Mouse (Mus musculus) mouse embryonic stem cell (cell line): ENCODE data around the gene Phldb2.

Experiments
- in situ Hi-C, 2 experiments: fragments of 300-500 bp; cut with MboI; formaldehyde crosslinking; loops; 1 replicate in 1 of 2; 3 replicates in 1 of 2; pipeline ENCODE4 v1.14.3; 2019 to 2020; ENCODE audit warnings: low sequenced_read_pairs in 2 of 2, low pct_unique_long_range_greater_than_20kb in 1 of 2, mixed read lengths in 1 of 2; ENCODE audit not compliant: unreplicated experiment in 1 of 2

Gene Phldb2

GRCm38 (mm10) chr16:45953394-45953793 lies at the start of gene Phldb2:
TSS of gene Phldb2 (minus strand) at chr16:45953598.
- in situ Hi-C loops: loop anchor here in 1 of 2 experiments (25.0 kb wide), 2 partner anchors 191 to 266 kb away; partner anchors contain the start of gene Tmprss7

GRCm38 (mm10) chr16:46001550-46002166 lies 48.3 kb upstream of the Phldb2 start:
- in situ Hi-C loops: no loop called here

DNA sequence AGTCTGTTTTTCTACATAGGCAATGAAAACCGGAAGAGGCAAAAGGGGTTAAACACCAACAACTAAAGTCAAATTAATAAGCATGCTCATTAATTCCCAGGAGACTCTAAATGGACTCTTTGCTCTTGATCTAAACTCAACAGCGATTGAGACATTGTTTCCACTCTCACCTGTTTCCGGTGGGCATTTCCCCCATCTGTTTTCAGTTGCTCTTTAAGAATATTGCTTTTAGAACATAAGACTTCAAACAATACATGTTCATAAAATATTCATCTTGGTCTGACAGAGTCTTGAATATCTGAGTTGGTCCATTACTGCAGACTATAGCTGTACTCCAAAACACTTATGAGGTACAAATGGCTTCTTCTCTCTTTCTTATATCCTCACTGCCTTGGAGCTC lies 47.6 kb upstream of the Phldb2 start:
- in situ Hi-C loops: no loop called here

DNA sequence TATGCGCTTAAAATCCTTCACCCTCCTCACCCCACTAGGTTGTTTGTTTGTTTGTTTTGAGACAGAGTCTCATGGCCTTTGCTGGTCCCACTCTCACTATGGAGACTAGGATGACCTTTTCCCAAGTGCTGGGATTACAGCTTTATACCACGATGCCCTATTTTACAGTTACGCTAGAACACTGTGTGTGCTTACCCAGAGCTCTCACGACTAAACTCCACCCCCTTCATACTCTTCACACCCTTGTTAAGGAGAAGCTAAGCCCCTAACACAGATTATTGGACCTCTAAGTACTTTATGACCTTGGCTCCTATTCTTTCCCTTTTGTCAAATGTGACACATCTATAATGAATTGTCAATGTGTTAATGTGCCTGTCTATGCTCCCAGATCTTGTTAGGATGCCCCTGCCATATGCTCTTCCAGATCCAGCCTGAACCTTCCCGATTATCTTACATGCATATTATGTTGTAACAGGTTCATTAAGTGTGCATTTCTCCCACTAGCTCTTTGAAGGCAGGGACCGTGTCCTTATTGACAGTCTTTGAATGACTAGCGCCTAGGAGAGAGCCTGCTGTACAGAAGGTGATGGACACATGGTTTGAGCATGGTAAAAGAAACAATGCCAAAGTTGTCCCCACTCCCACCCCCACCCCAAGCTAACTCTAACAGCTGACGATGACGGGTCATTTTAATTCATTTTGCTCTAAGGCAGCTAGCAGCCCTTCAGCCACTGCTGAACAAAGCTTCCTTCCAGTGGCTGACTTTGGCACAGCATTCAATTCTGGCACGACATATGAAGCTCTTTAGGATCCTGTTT lies 46.2 kb upstream of the Phldb2 start:
- in situ Hi-C loops: no loop called here

GRCm38 (mm10) chr16:45998231-45998630 lies 44.8 kb upstream of the Phldb2 start:
- in situ Hi-C loops: no loop called here

GRCm38 (mm10) chr16:45990901-45991676 lies 37.7 kb upstream of the Phldb2 start:
- in situ Hi-C loops: no loop called here

- in situ Hi-C loops: no loop called here
Observed at GRCm38 (mm10) chr16:45986236-45986635, 32.8 kb upstream of the Phldb2 start.

DNA sequence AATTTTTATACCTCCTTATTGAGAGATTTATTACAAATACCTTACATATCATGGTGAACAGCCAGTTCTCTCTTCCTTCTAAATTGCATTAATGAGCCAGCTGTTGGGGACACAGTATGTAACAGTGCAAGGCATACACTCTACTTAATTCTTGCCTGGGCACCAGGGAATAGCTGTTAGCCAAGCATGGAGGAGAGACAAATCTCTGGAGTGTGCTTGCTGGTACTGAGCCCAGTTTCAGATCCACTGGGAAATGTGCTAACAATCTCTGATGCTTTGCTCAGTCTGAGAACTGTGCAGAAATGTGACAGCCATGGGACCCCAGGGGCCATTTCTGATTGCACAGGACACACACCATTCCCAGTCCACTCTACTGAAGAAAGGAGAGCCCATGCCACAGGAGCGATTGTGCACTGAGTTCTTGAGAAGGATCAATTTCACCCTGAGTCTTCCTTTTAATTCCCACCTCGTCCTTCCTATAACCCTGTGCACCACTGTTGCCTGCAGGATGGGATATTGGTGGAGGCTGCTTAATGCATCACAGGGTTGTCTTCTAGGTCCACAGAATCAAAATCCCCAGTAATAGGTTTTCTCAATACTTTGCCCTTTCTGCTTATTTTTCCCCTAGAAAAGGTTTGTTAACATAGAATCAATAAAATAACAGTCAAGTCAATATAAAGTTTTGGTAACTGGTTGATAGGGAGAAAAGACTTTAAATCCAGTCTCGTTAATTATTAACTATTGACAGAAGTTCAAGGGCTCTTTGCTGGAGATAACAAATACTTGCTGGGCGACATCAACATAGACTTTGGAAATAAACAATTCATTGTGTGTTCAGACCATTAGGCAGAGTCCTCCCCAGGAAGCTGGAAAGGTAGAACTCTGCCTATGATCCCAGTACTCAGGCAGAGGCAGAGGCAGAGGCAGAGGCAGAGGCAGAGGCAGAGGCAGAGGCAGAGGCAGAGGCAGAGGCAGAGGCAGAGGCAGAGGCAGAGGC lies 31.5 kb upstream of the Phldb2 start:
- in situ Hi-C loops: no loop called here

GRCm38 (mm10) chr16:45976251-45976650 lies 22.9 kb upstream of the Phldb2 start:
- in situ Hi-C loops: no loop called here

DNA sequence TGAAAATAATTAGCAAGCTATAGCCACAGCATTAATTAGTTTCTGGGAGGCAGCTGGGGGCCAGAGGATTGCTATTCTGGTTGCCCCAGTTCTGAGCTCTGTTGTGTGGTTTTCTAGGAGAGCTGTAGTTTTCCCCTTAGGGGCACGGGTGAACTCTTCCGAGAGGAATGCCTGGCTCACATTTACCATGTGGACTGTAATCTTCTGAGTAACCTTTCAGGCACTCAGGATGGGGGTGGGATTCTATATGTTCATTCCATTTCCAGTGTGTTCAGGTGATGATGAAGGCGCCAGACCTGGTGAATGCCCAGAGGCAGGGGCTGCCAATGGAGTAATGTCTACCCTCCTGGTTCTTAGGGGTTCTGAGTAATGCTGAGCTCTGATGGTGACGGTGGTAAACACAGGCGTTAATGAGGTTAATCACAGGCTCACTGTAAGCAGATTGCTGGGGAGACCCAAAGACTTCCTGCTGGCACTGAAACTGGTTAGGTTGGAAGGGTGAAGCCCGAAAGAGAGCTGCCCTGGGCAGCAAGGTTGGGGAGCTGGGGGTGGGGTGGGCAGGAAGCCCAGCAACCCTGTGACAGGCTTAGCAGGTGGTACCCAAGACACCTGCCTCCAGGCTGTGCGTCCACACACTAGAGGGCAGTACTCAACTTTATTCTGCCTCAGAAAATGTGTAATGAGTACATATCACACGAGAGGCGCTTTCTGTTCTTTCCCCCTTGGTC lies 20.7 kb upstream of the Phldb2 start:
- in situ Hi-C loops: loop anchor here in 1 of 2 experiments (25.0 kb wide), 2 partner anchors 212 to 287 kb away; partner anchors contain the start of gene Tmprss7

- in situ Hi-C loops: loop anchor here in 1 of 2 experiments (25.0 kb wide), 2 partner anchors 208 to 283 kb away; partner anchors contain the start of gene Tmprss7
Observed at GRCm38 (mm10) chr16:45970187-45970586, 16.8 kb upstream of the Phldb2 start.

DNA sequence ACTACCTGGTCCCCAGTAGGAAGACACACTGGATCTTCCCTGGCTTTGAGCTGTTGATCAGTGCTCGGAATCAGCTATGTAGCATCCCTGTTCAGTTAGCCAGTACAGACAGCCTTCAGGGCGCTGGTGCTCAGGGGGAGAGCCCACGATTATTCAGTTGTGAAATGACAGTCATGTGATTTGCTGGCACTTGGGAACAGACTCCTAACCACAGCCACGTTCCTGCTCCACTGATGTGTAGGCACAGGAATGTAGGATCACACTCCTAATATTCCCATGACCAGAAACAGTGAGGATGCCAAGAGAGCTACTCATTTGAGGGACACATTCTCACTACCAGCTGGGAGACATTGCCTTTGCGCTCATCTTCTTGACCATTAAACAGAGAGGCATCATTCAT lies 15.3 kb upstream of the Phldb2 start:
- in situ Hi-C loops: loop anchor here in 1 of 2 experiments (25.0 kb wide), 2 partner anchors 206 to 281 kb away; partner anchors contain the start of gene Tmprss7

DNA sequence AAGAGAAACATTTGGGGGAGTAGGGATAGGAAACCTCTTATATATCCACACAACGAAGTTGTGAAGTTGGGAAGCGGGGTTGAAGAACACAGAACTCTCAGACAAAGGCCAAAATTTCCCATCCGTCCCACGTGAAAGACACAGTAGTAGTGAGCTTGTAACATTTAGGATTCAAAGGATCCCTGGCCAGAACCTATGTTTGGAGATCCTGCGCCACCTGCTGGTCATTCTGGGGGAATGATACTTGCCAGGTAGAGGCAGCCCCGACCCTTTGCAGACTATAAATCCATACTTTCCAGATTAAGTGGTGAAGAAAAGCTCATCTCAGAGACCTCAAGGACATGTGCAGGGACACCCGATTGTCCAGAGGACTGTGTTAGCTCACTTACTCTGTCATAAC lies 14.1 kb upstream of the Phldb2 start:
- in situ Hi-C loops: loop anchor here in 1 of 2 experiments (25.0 kb wide), 2 partner anchors 205 to 280 kb away; partner anchors contain the start of gene Tmprss7

GRCm38 (mm10) chr16:45966604-45967003 lies 13.2 kb upstream of the Phldb2 start:
- in situ Hi-C loops: loop anchor here in 1 of 2 experiments (25.0 kb wide), 2 partner anchors 204 to 279 kb away; partner anchors contain the start of gene Tmprss7

- in situ Hi-C loops: loop anchor here in 1 of 2 experiments (25.0 kb wide), 2 partner anchors 202 to 277 kb away; partner anchors contain the start of gene Tmprss7
Observed at GRCm38 (mm10) chr16:45964777-45965176, 11.4 kb upstream of the Phldb2 start.

DNA sequence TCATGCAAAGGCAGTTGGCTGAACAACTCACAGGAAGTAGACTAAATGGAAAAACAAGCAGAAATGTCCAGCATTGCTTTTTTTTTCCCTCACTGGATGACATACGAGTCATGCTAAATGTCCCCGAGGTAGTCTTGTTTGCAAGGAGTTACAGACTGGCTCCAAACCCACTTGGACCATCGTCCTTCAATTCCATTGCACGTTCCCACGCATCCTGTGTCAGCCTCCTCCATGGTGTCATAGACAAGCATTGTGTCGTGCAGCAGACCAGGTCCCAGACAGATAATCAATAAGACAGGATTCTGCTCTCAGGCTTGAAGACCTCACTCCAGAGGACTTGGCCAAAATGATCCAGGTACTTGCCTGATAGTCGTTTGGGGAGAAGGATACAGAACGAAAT lies 10.4 kb upstream of the Phldb2 start:
- in situ Hi-C loops: loop anchor here in 1 of 2 experiments (25.0 kb wide), 2 partner anchors 202 to 277 kb away; partner anchors contain the start of gene Tmprss7

DNA sequence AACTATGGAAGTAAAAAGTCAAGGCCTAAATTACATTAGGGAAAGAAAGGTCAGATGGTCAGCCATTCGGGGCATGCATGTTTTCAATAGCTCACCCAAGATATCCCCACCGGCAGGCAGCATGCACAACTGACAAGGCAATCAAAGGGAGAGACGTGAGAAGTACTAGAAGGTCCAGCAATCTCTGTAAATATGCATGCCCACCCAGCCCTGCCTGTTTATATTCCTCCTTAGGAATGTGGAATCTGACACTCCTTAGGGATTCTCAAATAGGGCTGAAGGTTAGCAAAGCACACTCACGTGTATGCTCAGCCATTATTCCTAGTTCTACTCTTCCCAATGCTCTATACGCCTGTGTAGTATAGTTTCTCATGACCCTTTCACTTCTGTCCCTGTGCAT lies 9.7 kb upstream of the Phldb2 start:
- in situ Hi-C loops: loop anchor here in 1 of 2 experiments (25.0 kb wide), 2 partner anchors 201 to 276 kb away; partner anchors contain the start of gene Tmprss7
